Mouse (Mus musculus) limb, embryonic 14.5 days (tissue): ENCODE results near the gene Prrc2c. TPM values are rescaled to one million over a fixed set of nuclear protein-coding genes. Genes with fewer than 3 reads are reported as not detected.

Source experiments
- ATAC-seq: fragments of 200-750 bp; cut with Nextera tagmentation; 2 replicates; pipeline ENCODE4 v1.8.0; 2017; ENCODE audit warnings: low read depth, moderate number of reproducible peaks, moderate TSS enrichment; ENCODE audit not compliant: low FRiP score
- DNase-seq: peaks from one replicate; pipeline ENCODE4 v3.0.0-alpha.2; 2015; ENCODE audit warnings: low spot score
- H3K27ac ChIP-seq: fragments of 300-500 bp; sonication (generic); replicated peaks from 2 replicates; pipeline ENCODE4 v1.5.1; 2014; ENCODE audit warnings: low read depth, mild to moderate bottlenecking, low read length, moderate library complexity, mixed read lengths
- H3K27me3 ChIP-seq: fragments of 300-500 bp; sonication (generic); 2 replicates; pipeline ENCODE4 v1.6.1; 2014; ENCODE audit warnings: low read length, mixed read lengths; ENCODE audit not compliant: control insufficient read depth, insufficient read depth
- H3K36me3 ChIP-seq: fragments of 300-500 bp; sonication (generic); 2 replicates; pipeline ENCODE4 v1.6.1; 2014; ENCODE audit warnings: mild to moderate bottlenecking, low read length, moderate library complexity, mixed read lengths; ENCODE audit not compliant: control insufficient read depth, insufficient read depth
- H3K4me1 ChIP-seq: fragments of 300-500 bp; sonication (generic); 2 replicates; pipeline ENCODE4 v1.6.1; 2014; ENCODE audit warnings: antibody characterized with exemption, low read length, mixed read lengths; ENCODE audit not compliant: control insufficient read depth, insufficient read depth
- H3K4me2 ChIP-seq: fragments of 300-500 bp; sonication (generic); replicated peaks from 2 replicates; pipeline ENCODE4 v1.6.1; 2014; ENCODE audit warnings: low read depth, mild to moderate bottlenecking, low read length, moderate library complexity; ENCODE audit not compliant: severe bottlenecking
- H3K4me3 ChIP-seq: fragments of 300-500 bp; sonication (generic); replicated peaks from 2 replicates; pipeline ENCODE4 v1.5.1; 2014; ENCODE audit warnings: low read length
- H3K9ac ChIP-seq: fragments of 300-500 bp; sonication (generic); 2 replicates; pipeline ENCODE4 v1.6.1; 2014; ENCODE audit warnings: mild to moderate bottlenecking, low read depth, low read length, moderate library complexity; ENCODE audit not compliant: severe bottlenecking
- H3K9me3 ChIP-seq: fragments of 300-500 bp; sonication (generic); 2 replicates; pipeline ENCODE4 v1.6.1; 2016; ENCODE audit warnings: low read length; ENCODE audit not compliant: control insufficient read depth
- POLR2A ChIP-seq: fragments of 200-500 bp; IDR thresholded peaks from 2 replicates; pipeline ENCODE4 v1.8.0; 2012; ENCODE audit warnings: inconsistent platforms, mild to moderate bottlenecking, moderate library complexity, borderline replicate concordance; ENCODE audit not compliant: insufficient read depth, insufficient read length; ENCODE audit errors: extremely low read depth
- WGBS: fragments of 180-500 bp; shearing (Covaris S2); extraction: QIAGEN DNeasy Blood & Tissue Kit; methylation state at CpG from one replicate; pipeline ENCODE4 v1.1.7; 2014; 5-methylcytosine and 5-hydroxymethylcytosine counted together
- polyA plus RNA-seq, 2 experiments: library from polyadenylated mRNA; depleted of rRNA in 1 of 2; stranded (reverse) in 1 of 2; unstranded in 1 of 2; fragments of >200 nt; fragmentation: Nextera tagmentation in 1 of 2; extraction: Ambion mirVana in 1 of 2; gene quantifications; 2 replicates each; pipeline versions ENCODE4 v1.2.1 to v1.2.3; 2012 to 2014

The Prrc2c gene
- polyA plus RNA-seq, 2 experiments = 69.1 to 165 TPM

- TF ChIP-seq POLR2A = no peak
- Histone ChIP-seq H3K4me2 (no peak overlapping the region), H3K4me3 (no peak overlapping the region), H3K4me1 (no peaks in the 10 kb centered on the region), H3K27ac (no peak overlapping the region), H3K9ac (no peak overlapping the region), H3K9me3 (no peaks in the 10 kb centered on the region), H3K27me3 (no peaks in the 10 kb centered on the region), H3K36me3 (peaks cover 15% of the 10 kb centered on the region)
- DNase-seq (no peak), ATAC-seq (no peak)
- WGBS = 90% methylated on average over 6 of the region's 6 CpGs
Observed at GRCm38 (mm10) chr1:162727981-162728380, 12.4 kb downstream of the Prrc2c start.

- Histone ChIP-seq H3K27me3 (no peaks in the 10 kb centered on the region), H3K36me3 (peaks cover 48% of the 10 kb centered on the region), H3K4me1 (no peaks in the 10 kb centered on the region), H3K27ac (no peak overlapping the region), H3K9me3 (no peaks in the 10 kb centered on the region), H3K4me3 (no peak overlapping the region), H3K4me2 (no peak overlapping the region), H3K9ac (no peak overlapping the region)
- no peak for TF ChIP-seq POLR2A
- no peak for DNase-seq
- no peak for ATAC-seq
Observed at GRCm38 (mm10) chr1:162723610-162724009, 16.7 kb downstream of the Prrc2c start.

GRCm38 (mm10) chr1:162720645-162721044 is 19.7 kb downstream of the Prrc2c start:
- no peak overlapping the region for H3K9ac ChIP-seq
- DNase-seq (no peak), ATAC-seq (no peak)
- no peak for TF ChIP-seq POLR2A
- H3K4me3 ChIP-seq = no peak overlapping the region
- H3K4me1 ChIP-seq = no peaks in the 10 kb centered on the region
- H3K27me3 ChIP-seq = no peaks in the 10 kb centered on the region
- 92% methylated on average over 2 of the region's 2 CpGs for WGBS
- H3K4me2 ChIP-seq = no peak overlapping the region
- no peaks in the 10 kb centered on the region for H3K9me3 ChIP-seq
- H3K36me3 ChIP-seq = peaks cover 75% of the 10 kb centered on the region
- H3K27ac ChIP-seq = no peak overlapping the region

- Histone ChIP-seq H3K4me2 (no peak overlapping the region), H3K36me3 (peaks cover 83% of the 10 kb centered on the region), H3K9me3 (no peaks in the 10 kb centered on the region), H3K27me3 (no peaks in the 10 kb centered on the region), H3K4me1 (no peaks in the 10 kb centered on the region), H3K9ac (no peak overlapping the region), H3K27ac (no peak overlapping the region), H3K4me3 (no peak overlapping the region)
- WGBS = 74% methylated on average over 8 of the region's 8 CpGs
- no peak for TF ChIP-seq POLR2A
- DNase-seq (no peak), ATAC-seq (no peak)
Observed at GRCm38 (mm10) chr1:162700389-162701066, 39.8 kb downstream of the Prrc2c start.

- Histone ChIP-seq H3K9me3 (no peaks in the 10 kb centered on the region), H3K36me3 (peaks cover 84% of the 10 kb centered on the region), H3K27me3 (no peaks in the 10 kb centered on the region), H3K4me1 (no peaks in the 10 kb centered on the region), H3K9ac (no peak overlapping the region), H3K27ac (no peak overlapping the region), H3K4me2 (no peak overlapping the region), H3K4me3 (no peak overlapping the region)
- TF ChIP-seq POLR2A = no peak
- ATAC-seq = no peak
- DNase-seq = no peak
- 93% methylated on average over 6 of the region's 6 CpGs for WGBS
Observed at GRCm38 (mm10) chr1:162697866-162698265, 42.5 kb downstream of the Prrc2c start.
